ENCODE assay signal across 16 mouse cellular contexts in the genomic region with DNA sequence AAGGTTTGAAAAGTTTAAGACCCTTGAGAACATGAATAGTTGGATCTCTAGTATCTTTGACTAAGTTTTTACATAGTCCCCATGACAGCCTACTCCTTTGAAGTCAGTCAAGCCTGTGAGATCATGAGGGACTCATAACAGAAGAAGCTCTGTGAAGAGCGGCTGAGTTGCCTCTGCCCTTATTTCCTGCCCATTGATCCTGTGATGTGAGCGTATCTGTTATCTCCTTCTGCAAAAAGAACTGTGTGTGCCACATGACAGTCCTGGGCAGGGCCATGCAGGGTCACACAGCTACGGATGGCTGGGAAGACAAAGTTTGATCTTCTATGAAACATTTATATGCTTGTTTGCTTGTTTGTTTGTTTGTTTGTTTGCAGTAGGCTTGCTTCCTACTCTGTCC. TPM values are rescaled to one million over a fixed set of nuclear protein-coding genes. Genes with fewer than 3 reads are reported as not detected.
A peak's percentile ranks its signal among the peaks of the same experiment; 100 is the strongest.
DNase-seq lines count a peak whose midpoint lies in the region; ATAC-seq lines count a peak whose summit lies in the region.
"Had no signal": no experiment of that assay in that cellular context is flagged by ENCODE, and none has a peak within 500 bp of the region (broad histone marks: within the 10 kb centered on the region; RNA-seq: fewer than 3 reads in every experiment).

No protein-coding gene starts in this region.

- 0 out of 2 replicates have a peak overlapping the region, but pooled peaks have one; percentile 18 for H3K27ac ChIP-seq in hindbrain, embryonic 13.5 days
- no peak overlapping the region for H3K27ac ChIP-seq in hindbrain, embryonic 12.5 days
- H3K27ac ChIP-seq: kidney, postnatal 0 days; left cerebral cortex, adult 2 months; liver, embryonic 14.5 days; macrophage had no signal

- WGBS in hindbrain, embryonic 13.5 days, result 57% methylated on average over 3 of the region's 3 CpGs
- WGBS in hindbrain, embryonic 12.5 days, result 47% methylated on average over 3 of the region's 3 CpGs

- H3K36me3 ChIP-seq in hindbrain, embryonic 13.5 days, result no peaks in the 10 kb centered on the region
- H3K36me3 ChIP-seq in hindbrain, embryonic 12.5 days, result no peaks in the 10 kb centered on the region

- H3K4me2 ChIP-seq in hindbrain, embryonic 13.5 days, result no peak overlapping the region
- H3K4me2 ChIP-seq in hindbrain, embryonic 12.5 days (replicated peaks), result no peak overlapping the region

- H3K4me3 ChIP-seq in hindbrain, embryonic 13.5 days, result no peak overlapping the region
- H3K4me3 ChIP-seq in hindbrain, embryonic 12.5 days, result no peak overlapping the region
- H3K4me3 ChIP-seq: left cerebral cortex, adult 2 months had no signal

- no peak overlapping the region for H3K9ac ChIP-seq in hindbrain, embryonic 13.5 days
- H3K9ac ChIP-seq in hindbrain, embryonic 12.5 days, result no peak overlapping the region
- H3K9ac ChIP-seq: liver, embryonic 14.5 days had no signal

- peak; percentile 9 for DNase-seq in embryo, embryonic 11 days
- peak; percentile 70 for DNase-seq in naive thymus-derived CD4-positive, alpha-beta T cell, adult 2 months (ENCODE audit: low read depth)
- DNase-seq in gastrocnemius, postnatal 36 days, result no peak
- no peak for DNase-seq in frontal cortex, postnatal 14 days (ENCODE audit: low spot score in 2 of 2)
- DNase-seq in heart, adult 18-20 months, result no peak
- DNase-seq: cerebellum, adult 9-11 months; gastrocnemius, postnatal 10 days; heart, postnatal 10 days; right cerebral cortex, postnatal 25 days had no signal

- intact Hi-C loops in gastrocnemius, postnatal 36 days (cut with DNase I), result no loop called here

- peaks cover 33% of the 10 kb centered on the region for H3K4me1 ChIP-seq in hindbrain, embryonic 13.5 days (replicated peaks)
- H3K4me1 ChIP-seq in hindbrain, embryonic 12.5 days, result peaks cover 16% of the 10 kb centered on the region

- ATAC-seq in hindbrain, embryonic 13.5 days (ENCODE audit: low FRiP score), result no peak
- no peak for ATAC-seq in hindbrain, embryonic 12.5 days (ENCODE audit: low FRiP score)
- ATAC-seq in CD4-positive, CD25-positive, alpha-beta regulatory T cell, adult 4 months, result peak; percentile 60

- no peaks in the 10 kb centered on the region for H3K9me3 ChIP-seq in hindbrain, embryonic 13.5 days
- no peaks in the 10 kb centered on the region for H3K9me3 ChIP-seq in hindbrain, embryonic 12.5 days (replicated peaks)

- H3K27me3 ChIP-seq in hindbrain, embryonic 13.5 days, result no peaks in the 10 kb centered on the region
- H3K27me3 ChIP-seq in hindbrain, embryonic 12.5 days, result no peaks in the 10 kb centered on the region; the same call in none of the 2 replicates

RNA-seq across cellular contexts. Expression of a gene that starts 48.3 kb away (rescaled TPM):
- polyA plus RNA-seq in hindbrain, embryonic 13.5 days (2015; fragmentation: Nextera tagmentation; extraction: Ambion mirVana), result 39.2 and 42.1 TPM in 2 replicates
- 49.6 and 54.1 TPM in 2 replicates for polyA plus RNA-seq in hindbrain, embryonic 12.5 days (2016; fragmentation: Nextera tagmentation; extraction: Ambion mirVana)
- polyA plus RNA-seq in CD4-positive, CD25-positive, alpha-beta regulatory T cell, adult 4 months (2017; shearing (Covaris generic)), result 10 to 100 TPM; 43.4 to 46.6 TPM
- total RNA-seq in gastrocnemius, postnatal 36 days (2021), result 10 to 100 TPM; 23.7 to 26.4 TPM
- 10 to 100 TPM; 26.8 to 31.6 TPM for total RNA-seq in heart, adult 18-20 months (2021)

Comparison
In these comparisons a context has a peak if more than half of its experiments do, and no peak if none do; other contexts are left out.
1. DNase-seq: peak in embryo, embryonic 11 days (single experiment) and naive thymus-derived CD4-positive, alpha-beta T cell, adult 2 months (single experiment); none in gastrocnemius, postnatal 36 days (0 of 2), frontal cortex, postnatal 14 days (0 of 2) and heart, adult 18-20 months (0 of 2).